Mouse (Mus musculus) intestine, postnatal 0 days (tissue): Measurements from ENCODE around the gene Prkag3. TPM values are rescaled to one million over a fixed set of nuclear protein-coding genes. Genes with fewer than 3 reads are reported as not detected.

Source experiments
- ATAC-seq: fragments of 200-750 bp; cut with Nextera tagmentation; 2 replicates; pipeline ENCODE4 v1.8.0; 2017; ENCODE audit warnings: mild to moderate bottlenecking, moderate TSS enrichment, moderate library complexity
- H3K27ac ChIP-seq: fragments of 300-500 bp; sonication (generic); 2 replicates; pipeline ENCODE4 v1.5.1; 2014; ENCODE audit warnings: mild to moderate bottlenecking, low read depth, low read length, moderate library complexity
- H3K27me3 ChIP-seq: fragments of 300-500 bp; sonication (generic); replicated peaks from 2 replicates; pipeline ENCODE4 v1.6.1; 2014; ENCODE audit warnings: low read length, mixed read lengths; ENCODE audit not compliant: control insufficient read depth, insufficient read depth
- H3K36me3 ChIP-seq: fragments of 300-500 bp; sonication (generic); 2 replicates; pipeline ENCODE4 v1.6.1; 2014; ENCODE audit warnings: mild to moderate bottlenecking, moderate library complexity; ENCODE audit not compliant: control insufficient read depth, insufficient read depth
- H3K4me1 ChIP-seq: fragments of 300-500 bp; sonication (generic); replicated peaks from 2 replicates; pipeline ENCODE4 v1.6.1; 2014; ENCODE audit warnings: antibody characterized with exemption, low read length, mixed read lengths; ENCODE audit not compliant: control insufficient read depth, insufficient read depth
- H3K4me2 ChIP-seq: fragments of 300-500 bp; sonication (generic); replicated peaks from 2 replicates; pipeline ENCODE4 v1.6.1; 2014; ENCODE audit warnings: low read depth, mild to moderate bottlenecking, moderate library complexity
- H3K4me3 ChIP-seq: fragments of 300-500 bp; sonication (generic); 2 replicates; pipeline ENCODE4 v1.5.1; 2014; ENCODE audit warnings: low read depth, low read length
- H3K9ac ChIP-seq: fragments of 300-500 bp; sonication (generic); 2 replicates; pipeline ENCODE4 v1.6.1; 2014; ENCODE audit warnings: mild to moderate bottlenecking, low read depth, low read length
- H3K9me3 ChIP-seq: fragments of 300-500 bp; sonication (generic); 2 replicates; pipeline ENCODE4 v1.6.1; 2016; ENCODE audit warnings: mixed run types; ENCODE audit not compliant: control insufficient read depth
- CTCF ChIP-seq: sonication (generic); IDR thresholded peaks from 2 replicates; pipeline ENCODE4 v1.5.1; 2016; ENCODE audit warnings: low read depth, mild to moderate bottlenecking, control low read depth, antibody characterized with exemption, moderate library complexity
- WGBS: fragments of 180-500 bp; shearing (Covaris S2); extraction: QIAGEN DNeasy Blood & Tissue Kit; methylation state at CpG from one replicate; pipeline ENCODE4 v1.1.7; 2014; 5-methylcytosine and 5-hydroxymethylcytosine counted together
- polyA plus RNA-seq: library from polyadenylated mRNA; unstranded; fragments of >200 nt; fragmentation: Nextera tagmentation; extraction: Ambion mirVana; gene quantifications from 2 replicates; pipeline ENCODE4 v1.2.1, GENCODE M21; 2015

The Prkag3 gene
- polyA plus RNA-seq, 1 experiment from 2014 or later, result 0.09 TPM

- no peaks in the 10 kb centered on the region for H3K9me3 ChIP-seq
- no peaks in the 10 kb centered on the region for H3K27me3 ChIP-seq
- H3K27ac ChIP-seq, result no peak overlapping the region
- H3K4me3 ChIP-seq, result no peak overlapping the region
- WGBS, result 92% methylated on average over 7 of the region's 7 CpGs
- no peak overlapping the region for H3K9ac ChIP-seq
- H3K4me1 ChIP-seq, result no peaks in the 10 kb centered on the region
- no peak for ATAC-seq
- H3K36me3 ChIP-seq, result no peaks in the 10 kb centered on the region; the same call in 1 of the 2 replicates
- H3K4me2 ChIP-seq, result no peak overlapping the region
- TF ChIP-seq CTCF, result no peak
Measured at GRCm38 (mm10) chr1:74737500-74737899, 11.5 kb downstream of the Prkag3 start.

- 83% methylated on average over 12 of the region's 12 CpGs for WGBS
- no peak for ATAC-seq
- Histone ChIP-seq H3K27ac (no peak overlapping the region), H3K27me3 (no peaks in the 10 kb centered on the region), H3K4me1 (no peaks in the 10 kb centered on the region), H3K4me2 (no peak overlapping the region), H3K36me3 (no peaks in the 10 kb centered on the region; the same call in 1 of the 2 replicates), H3K9me3 (no peaks in the 10 kb centered on the region), H3K4me3 (no peak overlapping the region), H3K9ac (no peak overlapping the region)
- no peak for TF ChIP-seq CTCF
Measured at GRCm38 (mm10) chr1:74736977-74737376, 12.0 kb downstream of the Prkag3 start.

- Histone ChIP-seq H3K9me3 (no peaks in the 10 kb centered on the region), H3K27ac (no peak overlapping the region), H3K27me3 (no peaks in the 10 kb centered on the region), H3K4me2 (no peak overlapping the region), H3K36me3 (no peaks in the 10 kb centered on the region), H3K4me3 (no peak overlapping the region), H3K4me1 (no peaks in the 10 kb centered on the region; the same call in 1 of the 2 replicates), H3K9ac (no peak overlapping the region)
- 74% methylated on average over 8 of the region's 8 CpGs for WGBS
- no peak for TF ChIP-seq CTCF
- ATAC-seq, result no peak
Measured at GRCm38 (mm10) chr1:74728446-74728845, 20.6 kb downstream of the Prkag3 start.

- no peak for TF ChIP-seq CTCF
- 30% methylated on average over 5 of the region's 5 CpGs for WGBS
- Histone ChIP-seq H3K27ac (0 out of 2 replicates have a peak overlapping the region, but pooled peaks have one; percentile 21), H3K4me1 (no peaks in the 10 kb centered on the region; the same call in 1 of the 2 replicates), H3K36me3 (no peaks in the 10 kb centered on the region), H3K9ac (no peak overlapping the region; the same call in 1 of the 2 replicates), H3K9me3 (no peaks in the 10 kb centered on the region), H3K4me3 (no peak overlapping the region), H3K4me2 (peak overlapping the region; percentile 25), H3K27me3 (no peaks in the 10 kb centered on the region)
- peak; percentile 95 for ATAC-seq
Measured at GRCm38 (mm10) chr1:74726674-74727073, 22.3 kb downstream of the Prkag3 start.

- H3K36me3 ChIP-seq, result no peaks in the 10 kb centered on the region
- no peaks in the 10 kb centered on the region for H3K27me3 ChIP-seq
- 18% methylated on average over 5 of the region's 5 CpGs for WGBS
- H3K9me3 ChIP-seq, result no peaks in the 10 kb centered on the region
- no peak overlapping the region for H3K4me3 ChIP-seq
- H3K4me2 ChIP-seq, result peak overlapping the region; percentile 37; the same call in 1 of the 2 replicates
- H3K27ac ChIP-seq, result no peak overlapping the region
- TF ChIP-seq CTCF, result no peak
- ATAC-seq, result peak; percentile 69
- no peak overlapping the region for H3K9ac ChIP-seq
- H3K4me1 ChIP-seq, result no peaks in the 10 kb centered on the region; the same call in 1 of the 2 replicates
Measured at GRCm38 (mm10) chr1:74726114-74726513, 22.9 kb downstream of the Prkag3 start.

GRCm38 (mm10) chr1:74723748-74724147 is 25.3 kb downstream of the Prkag3 start:
- no peak overlapping the region for H3K9ac ChIP-seq
- H3K27me3 ChIP-seq, result no peaks in the 10 kb centered on the region
- H3K4me2 ChIP-seq, result no peak overlapping the region
- H3K4me1 ChIP-seq, result no peaks in the 10 kb centered on the region; the same call in 1 of the 2 replicates
- WGBS, result 84% methylated on average over 2 of the region's 2 CpGs
- no peak overlapping the region for H3K4me3 ChIP-seq
- no peak overlapping the region for H3K27ac ChIP-seq
- ATAC-seq, result no peak
- TF ChIP-seq CTCF, result peak; percentile 63
- no peaks in the 10 kb centered on the region for H3K9me3 ChIP-seq
- no peaks in the 10 kb centered on the region for H3K36me3 ChIP-seq

GRCm38 (mm10) chr1:74721657-74722056 is 27.4 kb downstream of the Prkag3 start:
- Histone ChIP-seq H3K9ac (no peak overlapping the region), H3K4me2 (no peak overlapping the region), H3K4me1 (no peaks in the 10 kb centered on the region; the same call in 1 of the 2 replicates), H3K27ac (no peak overlapping the region), H3K27me3 (no peaks in the 10 kb centered on the region), H3K36me3 (no peaks in the 10 kb centered on the region), H3K4me3 (no peak overlapping the region), H3K9me3 (no peaks in the 10 kb centered on the region)
- no peak for ATAC-seq
- 68% methylated on average over 6 of the region's 6 CpGs for WGBS
- TF ChIP-seq CTCF, result no peak
